Mouse (Mus musculus) C2C12 (cell line): ENCODE data around the gene Slc7a8.

Experiments
- CTCF ChIP-seq: IDR thresholded peaks from one replicate; pipeline ENCODE4 v1.5.1; 2011; ENCODE audit not compliant: control insufficient read depth, insufficient read depth, insufficient read length
- MYOD1 ChIP-seq: IDR thresholded peaks from one replicate; pipeline ENCODE4 v1.6.1; 2011; ENCODE audit warnings: low read depth; ENCODE audit not compliant: control insufficient read depth, insufficient read length

DNA sequence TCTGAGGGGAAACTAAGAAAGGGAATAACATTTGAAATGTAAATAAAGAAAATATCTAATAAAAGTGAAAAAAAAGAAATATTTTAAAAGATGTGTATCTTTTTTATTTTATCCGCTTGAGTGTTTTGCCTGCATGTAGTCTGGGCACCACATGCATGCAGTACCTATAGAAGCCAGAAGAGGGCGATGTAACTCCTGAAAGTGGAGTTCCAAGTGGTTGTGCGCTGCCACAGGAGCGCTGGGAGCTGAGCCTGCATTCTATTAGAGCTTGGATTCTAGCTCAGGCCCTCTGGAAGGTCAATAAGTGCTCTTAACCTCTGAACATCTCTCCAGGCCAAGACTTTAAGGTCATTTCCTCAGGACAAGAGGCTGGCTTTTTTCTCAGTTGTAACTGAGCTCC lies 5.5 kb upstream of the Slc7a8 start:
- no peak for TF ChIP-seq CTCF
- no peak for TF ChIP-seq MYOD1
